In genomic region chr11:89098930-89099329, GRCm38 (mm10) we compare ENCODE assay signal across 35 mouse cellular contexts. TPM values are rescaled to one million over a fixed set of nuclear protein-coding genes. Genes with fewer than 3 reads are reported as not detected.
"Had no signal": no experiment of that assay in that cellular context is flagged by ENCODE, and none has a peak within 500 bp of the region (broad histone marks: within the 10 kb centered on the region; RNA-seq: fewer than 3 reads in every experiment).

No protein-coding gene starts in this region.

- DNase-seq: gastrocnemius, postnatal 14 days; heart, adult 18-20 months; heart, postnatal 10 days; heart, postnatal 4 days; kidney, adult 18-20 months; kidney, adult 8-10 months; kidney, postnatal 14 days; kidney, postnatal 4 days; left cerebral cortex, postnatal 4 days had no signal

- H3K9ac ChIP-seq: heart, embryonic 13.5 days; heart, embryonic 15.5 days; hindbrain, embryonic 12.5 days; hindbrain, embryonic 14.5 days; intestine, embryonic 15.5 days; kidney, embryonic 15.5 days; limb, embryonic 13.5 days; limb, embryonic 15.5 days had no signal

- H3K36me3 ChIP-seq: heart, embryonic 13.5 days; heart, embryonic 15.5 days; hindbrain, embryonic 10.5 days; hindbrain, embryonic 12.5 days; intestine, embryonic 15.5 days; kidney, embryonic 15.5 days; limb, embryonic 13.5 days; limb, embryonic 15.5 days had no signal

- ATAC-seq: forebrain, embryonic 16.5 days; hindbrain, embryonic 16.5 days; inflammation-experienced regulatory T-cells, adult 6 months; intestine, embryonic 15.5 days; intestine, postnatal 0 days had no signal

- H3K27ac ChIP-seq: heart, embryonic 13.5 days; heart, embryonic 15.5 days; hindbrain, embryonic 10.5 days; hindbrain, embryonic 12.5 days; hindbrain, embryonic 14.5 days; intestine, embryonic 15.5 days; kidney, embryonic 15.5 days; kidney, postnatal 0 days; layer of hippocampus, adult 2 months; left cerebral cortex, adult 2 months; limb, embryonic 13.5 days; limb, embryonic 15.5 days had no signal

- H3K9me3 ChIP-seq: heart, embryonic 13.5 days; heart, embryonic 15.5 days; hindbrain, embryonic 10.5 days; hindbrain, embryonic 12.5 days; intestine, embryonic 15.5 days; kidney, embryonic 15.5 days; limb, embryonic 13.5 days; limb, embryonic 15.5 days had no signal

- H3K4me2 ChIP-seq: heart, embryonic 11.5 days; heart, embryonic 13.5 days; heart, embryonic 15.5 days; hindbrain, embryonic 12.5 days; hindbrain, embryonic 14.5 days; intestine, embryonic 15.5 days; kidney, embryonic 15.5 days; limb, embryonic 13.5 days; limb, embryonic 15.5 days had no signal

- H3K4me3 ChIP-seq: heart, embryonic 13.5 days; heart, embryonic 15.5 days; hindbrain, embryonic 10.5 days; hindbrain, embryonic 12.5 days; intestine, embryonic 15.5 days; kidney, embryonic 15.5 days; layer of hippocampus, adult 2 months; left cerebral cortex, adult 2 months; limb, embryonic 13.5 days; limb, embryonic 15.5 days had no signal

- H3K27me3 ChIP-seq: heart, embryonic 15.5 days; intestine, embryonic 15.5 days; kidney, embryonic 15.5 days; limb, embryonic 15.5 days had no signal

RNA-seq across cellular contexts. Expression of gene Gm525, which starts 25.3 kb away (rescaled TPM):
- total RNA-seq: gastrocnemius, adult 8-10 months; gastrocnemius, postnatal 14 days; granulocyte monocyte progenitor cell, adult 5-6 weeks; heart, adult 18-20 months; heart, postnatal 10 days; heart, postnatal 25 days; heart, postnatal 4 days; layer of hippocampus, adult 2 months; layer of hippocampus, postnatal 10 days; layer of hippocampus, postnatal 25 days; left cerebral cortex, postnatal 10 days; left cerebral cortex, postnatal 25 days; left cerebral cortex, postnatal 4 days; liver, adult 2 months had no signal
- polyA plus RNA-seq: forebrain, embryonic 16.5 days; heart, embryonic 11.5 days; heart, embryonic 13.5 days; hindbrain, embryonic 10.5 days; hindbrain, embryonic 14.5 days; hindbrain, embryonic 16.5 days; inflammation-experienced regulatory T-cells, adult 6 months; kidney, embryonic 15.5 days; limb, embryonic 11.5 days; liver, adult 2 months had no signal
